Mouse (Mus musculus) kidney, embryonic 16.5 days (tissue): ENCODE measurements at regions not wholly inside any gene's neighbourhood (a gene's known extent, or its start where the extent isn't known, plus 50 kb on each side); places are given as distances from the start of the nearest gene placed in this dataset.

Experiments used
- ATAC-seq: fragments of 200-750 bp; cut with Nextera tagmentation; 2 replicates; pipeline ENCODE4 v1.8.0; 2017; ENCODE audit warnings: moderate TSS enrichment; ENCODE audit not compliant: low FRiP score, low TSS enrichment
- H3K27ac ChIP-seq: fragments of 300-500 bp; sonication (generic); 2 replicates; pipeline ENCODE4 v1.5.1; 2014; ENCODE audit warnings: low read length
- H3K27me3 ChIP-seq: fragments of 300-500 bp; sonication (generic); 2 replicates; pipeline ENCODE4 v1.6.1; 2014; ENCODE audit warnings: low read length, control low read depth, mixed read lengths; ENCODE audit not compliant: insufficient read depth
- H3K36me3 ChIP-seq: fragments of 300-500 bp; sonication (generic); 2 replicates; pipeline ENCODE4 v1.6.1; 2014; ENCODE audit warnings: low read length, control low read depth, mixed read lengths; ENCODE audit not compliant: insufficient read depth
- H3K4me1 ChIP-seq: fragments of 300-500 bp; sonication (generic); 2 replicates; pipeline ENCODE4 v1.6.1; 2014; ENCODE audit warnings: low read length, control low read depth, mixed read lengths; ENCODE audit not compliant: insufficient read depth
- H3K4me2 ChIP-seq: fragments of 300-500 bp; sonication (generic); replicated peaks from 2 replicates; pipeline ENCODE4 v1.6.1; 2014; ENCODE audit warnings: low read depth, low read length
- H3K4me3 ChIP-seq: fragments of 300-500 bp; sonication (generic); 2 replicates; pipeline ENCODE4 v1.5.1; 2014; ENCODE audit warnings: mild to moderate bottlenecking, low read length
- H3K9ac ChIP-seq: fragments of 300-500 bp; sonication (generic); replicated peaks from 2 replicates; pipeline ENCODE4 v1.6.1; 2014; ENCODE audit warnings: low read length
- H3K9me3 ChIP-seq: fragments of 300-500 bp; sonication (generic); 2 replicates; pipeline ENCODE4 v1.6.1; 2016; ENCODE audit warnings: low read length, control low read depth
- WGBS: fragments of 180-500 bp; shearing (Covaris S2); extraction: QIAGEN DNeasy Blood & Tissue Kit; methylation state at CpG from one replicate; pipeline ENCODE4 v1.1.7; 2014; 5-methylcytosine and 5-hydroxymethylcytosine counted together

- Histone ChIP-seq H3K4me2 (no peak overlapping the region), H3K36me3 (no peaks in the 10 kb centered on the region), H3K4me3 (no peak overlapping the region), H3K27ac (no peak overlapping the region), H3K27me3 (no peaks in the 10 kb centered on the region), H3K9ac (no peak overlapping the region), H3K9me3 (no peaks in the 10 kb centered on the region), H3K4me1 (no peaks in the 10 kb centered on the region)
- 69% methylated on average over 1 of the region's 1 CpGs for WGBS
- ATAC-seq: no peak
Measured at GRCm38 (mm10) chr9:26383996-26384395, 349.5 kb upstream of the B3gat1 start.

- ATAC-seq: no peak
- no peaks in the 10 kb centered on the region for H3K36me3 ChIP-seq
- no peak overlapping the region for H3K27ac ChIP-seq
- H3K27me3 ChIP-seq: no peaks in the 10 kb centered on the region
- no peak overlapping the region for H3K4me3 ChIP-seq
- no peak overlapping the region for H3K4me2 ChIP-seq
- 73% methylated on average over 3 of the region's 3 CpGs for WGBS
- H3K9ac ChIP-seq: no peak overlapping the region
- H3K4me1 ChIP-seq: no peaks in the 10 kb centered on the region
- H3K9me3 ChIP-seq: no peaks in the 10 kb centered on the region
Measured at GRCm38 (mm10) chr9:26398635-26399034, 334.9 kb upstream of the B3gat1 start.

- Histone ChIP-seq H3K27me3 (no peaks in the 10 kb centered on the region), H3K9me3 (no peaks in the 10 kb centered on the region), H3K4me1 (no peaks in the 10 kb centered on the region), H3K27ac (no peak overlapping the region), H3K36me3 (no peaks in the 10 kb centered on the region), H3K4me2 (no peak overlapping the region), H3K9ac (no peak overlapping the region), H3K4me3 (no peak overlapping the region)
- 25% methylated on average over 11 of the region's 11 CpGs for WGBS
- ATAC-seq: no peak
Measured at GRCm38 (mm10) chr9:26422897-26423823, 310.4 kb upstream of the B3gat1 start.

GRCm38 (mm10) chr9:26435507-26435906 lies 298.0 kb upstream of the B3gat1 start:
- no peak for ATAC-seq
- Histone ChIP-seq H3K4me1 (no peaks in the 10 kb centered on the region), H3K27me3 (no peaks in the 10 kb centered on the region), H3K27ac (no peak overlapping the region), H3K9me3 (no peaks in the 10 kb centered on the region), H3K4me2 (no peak overlapping the region), H3K4me3 (no peak overlapping the region), H3K36me3 (no peaks in the 10 kb centered on the region), H3K9ac (no peak overlapping the region)
- WGBS: 76% methylated on average over 2 of the region's 2 CpGs

- 61% methylated on average over 2 of the region's 2 CpGs for WGBS
- H3K27ac ChIP-seq: no peak overlapping the region
- H3K4me1 ChIP-seq: no peaks in the 10 kb centered on the region
- no peak overlapping the region for H3K4me3 ChIP-seq
- no peaks in the 10 kb centered on the region for H3K36me3 ChIP-seq
- H3K9ac ChIP-seq: no peak overlapping the region
- no peaks in the 10 kb centered on the region for H3K9me3 ChIP-seq
- ATAC-seq: no peak
- no peak overlapping the region for H3K4me2 ChIP-seq
- H3K27me3 ChIP-seq: no peaks in the 10 kb centered on the region
Measured at GRCm38 (mm10) chr9:26437244-26437643, 296.3 kb upstream of the B3gat1 start.

- no peaks in the 10 kb centered on the region for H3K27me3 ChIP-seq
- no peaks in the 10 kb centered on the region for H3K9me3 ChIP-seq
- H3K4me3 ChIP-seq: no peak overlapping the region
- no peaks in the 10 kb centered on the region for H3K4me1 ChIP-seq
- H3K27ac ChIP-seq: no peak overlapping the region
- no peak overlapping the region for H3K9ac ChIP-seq
- no peak overlapping the region for H3K4me2 ChIP-seq
- ATAC-seq: no peak
- 73% methylated on average over 7 of the region's 7 CpGs for WGBS
- H3K36me3 ChIP-seq: no peaks in the 10 kb centered on the region
Measured at GRCm38 (mm10) chr9:26453924-26454323, 279.6 kb upstream of the B3gat1 start.

GRCm38 (mm10) chr9:26461081-26461480 lies 272.4 kb upstream of the B3gat1 start:
- WGBS: 68% methylated on average over 2 of the region's 2 CpGs

GRCm38 (mm10) chr9:26470694-26471392 lies 262.7 kb upstream of the B3gat1 start:
- H3K36me3 ChIP-seq: no peaks in the 10 kb centered on the region
- no peaks in the 10 kb centered on the region for H3K27me3 ChIP-seq
- no peak overlapping the region for H3K9ac ChIP-seq
- H3K4me2 ChIP-seq: no peak overlapping the region
- no peak overlapping the region for H3K27ac ChIP-seq
- no peak for ATAC-seq
- no peaks in the 10 kb centered on the region for H3K9me3 ChIP-seq
- 73% methylated on average over 7 of the region's 7 CpGs for WGBS
- no peaks in the 10 kb centered on the region for H3K4me1 ChIP-seq
- H3K4me3 ChIP-seq: no peak overlapping the region

More at GRCm38 (mm10) chr9:26461081-26461480, 272.4 kb upstream of the B3gat1 start:
- no peak overlapping the region for H3K4me2 ChIP-seq
- H3K4me3 ChIP-seq: no peak overlapping the region
- no peaks in the 10 kb centered on the region for H3K9me3 ChIP-seq
- no peaks in the 10 kb centered on the region for H3K4me1 ChIP-seq
- no peak overlapping the region for H3K9ac ChIP-seq
- no peak for ATAC-seq
- H3K36me3 ChIP-seq: no peaks in the 10 kb centered on the region
- no peaks in the 10 kb centered on the region for H3K27me3 ChIP-seq
- no peak overlapping the region for H3K27ac ChIP-seq

GRCm38 (mm10) chr9:26476341-26476740 lies 257.2 kb upstream of the B3gat1 start:
- no peak overlapping the region for H3K4me3 ChIP-seq
- 94% methylated on average over 3 of the region's 3 CpGs for WGBS

GRCm38 (mm10) chr9:26480881-26481280 lies 252.6 kb upstream of the B3gat1 start:
- Histone ChIP-seq H3K36me3 (no peaks in the 10 kb centered on the region), H3K4me2 (no peak overlapping the region), H3K4me1 (no peaks in the 10 kb centered on the region), H3K4me3 (no peak overlapping the region), H3K9ac (no peak overlapping the region), H3K27me3 (no peaks in the 10 kb centered on the region), H3K27ac (no peak overlapping the region), H3K9me3 (no peaks in the 10 kb centered on the region)
- WGBS: 85% methylated on average over 8 of the region's 8 CpGs
- no peak for ATAC-seq

More at GRCm38 (mm10) chr9:26476341-26476740, 257.2 kb upstream of the B3gat1 start:
- no peak for ATAC-seq
- no peaks in the 10 kb centered on the region for H3K27me3 ChIP-seq
- H3K27ac ChIP-seq: no peak overlapping the region
- no peaks in the 10 kb centered on the region for H3K36me3 ChIP-seq
- H3K9me3 ChIP-seq: no peaks in the 10 kb centered on the region
- no peaks in the 10 kb centered on the region for H3K4me1 ChIP-seq
- H3K4me2 ChIP-seq: no peak overlapping the region
- H3K9ac ChIP-seq: no peak overlapping the region
